Mouse (Mus musculus) ES-E14 (cell line): ENCODE measurements around the gene Ak5.

ENCODE experiments used
- MAFK ChIP-seq: IDR thresholded peaks from 2 replicates; pipeline ENCODE4 v1.6.1; 2014; ENCODE audit warnings: mild to moderate bottlenecking, low read depth, low read length, inconsistent platforms; ENCODE audit not compliant: insufficient read depth
- ZNF384 ChIP-seq: IDR thresholded peaks from 2 replicates; pipeline ENCODE4 v1.6.1; 2012; ENCODE audit warnings: low read depth, low read length, inconsistent platforms

DNA sequence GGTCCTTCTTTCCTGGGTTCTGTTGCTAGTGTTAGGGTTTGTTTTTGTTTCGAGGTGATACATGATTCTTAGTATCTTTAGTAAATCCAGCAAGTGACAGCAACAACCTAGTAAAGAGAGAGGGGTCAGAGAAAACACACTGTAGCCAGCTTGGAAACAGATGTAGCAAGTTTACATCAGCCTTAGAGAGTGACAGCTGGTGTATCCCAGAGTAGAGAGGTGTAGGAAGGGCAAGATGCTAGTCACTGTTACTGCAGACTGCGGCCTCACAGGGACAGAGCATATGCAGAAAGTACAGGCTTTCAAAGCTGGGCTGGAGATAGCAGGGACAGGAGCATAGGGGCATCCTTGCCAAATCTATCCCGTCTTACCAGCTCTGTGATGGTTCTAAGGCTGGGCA is 1.6 kb upstream of the Ak5 start:
- TF ChIP-seq ZNF384 (no peak), MAFK (no peak)
